Mouse (Mus musculus): ENCODE data around the gene Rbp3.

Gene Rbp3

DNA sequence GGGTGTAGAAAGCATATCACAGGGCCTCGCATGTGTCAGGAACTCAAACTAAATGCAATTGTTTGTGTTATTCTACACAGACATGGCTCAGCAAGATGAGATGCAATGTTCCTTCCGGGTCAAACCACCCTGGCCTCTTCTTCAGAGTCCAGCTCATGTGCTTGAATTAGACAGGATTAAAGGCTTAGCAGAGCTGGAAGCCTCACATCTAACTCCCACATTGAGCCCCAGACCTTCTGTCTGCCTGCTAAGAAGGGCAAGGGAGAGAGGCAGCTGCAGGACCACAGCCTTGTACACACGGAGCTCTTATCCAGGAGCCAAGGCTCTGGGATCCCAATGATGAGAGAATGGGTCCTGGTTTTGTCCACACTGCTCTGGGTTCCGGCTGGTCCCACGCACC, at the start of gene Rbp3:
Rbp3 (plus strand) TSS at position 243 of the 400 bp plus-strand sequence.
- no peak for DNase-seq (ENCODE audit: low read depth, low spot score)
- H3K36me3 ChIP-seq (ENCODE audit: control insufficient read depth, insufficient read depth, low read length, poor library complexity, severe bottlenecking), result no peaks in the 10 kb centered on the region
- no peaks in the 10 kb centered on the region for H3K27me3 ChIP-seq (ENCODE audit: control insufficient read depth, insufficient read depth, low read length, poor library complexity, severe bottlenecking)

DNA sequence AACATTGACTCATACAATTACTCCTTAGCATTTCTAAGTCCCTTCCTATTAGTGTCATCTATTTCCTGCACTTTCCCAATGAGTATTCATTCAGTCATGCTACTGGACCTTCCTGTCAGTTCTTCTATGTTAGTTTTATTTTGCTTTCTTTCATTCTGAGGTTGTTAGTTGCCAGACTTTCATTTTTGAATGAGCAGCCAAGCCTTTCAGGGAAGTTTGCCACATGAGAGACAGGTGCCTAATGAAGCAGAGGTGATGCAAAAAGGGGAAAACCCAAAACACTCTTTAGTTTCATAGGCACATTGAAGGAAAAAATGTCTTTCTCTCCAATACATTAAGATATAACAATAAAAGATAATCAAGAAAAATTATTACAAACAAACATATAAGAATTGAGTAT, 49.0 kb upstream of the Rbp3 start:
- Histone ChIP-seq H3K27me3 (ENCODE audit: control insufficient read depth, insufficient read depth, low read length, poor library complexity, severe bottlenecking) (no peaks in the 10 kb centered on the region), H3K36me3 (ENCODE audit: control insufficient read depth, insufficient read depth, low read length, poor library complexity, severe bottlenecking) (no peaks in the 10 kb centered on the region)
- no peak for DNase-seq (ENCODE audit: low read depth, low spot score)

DNA sequence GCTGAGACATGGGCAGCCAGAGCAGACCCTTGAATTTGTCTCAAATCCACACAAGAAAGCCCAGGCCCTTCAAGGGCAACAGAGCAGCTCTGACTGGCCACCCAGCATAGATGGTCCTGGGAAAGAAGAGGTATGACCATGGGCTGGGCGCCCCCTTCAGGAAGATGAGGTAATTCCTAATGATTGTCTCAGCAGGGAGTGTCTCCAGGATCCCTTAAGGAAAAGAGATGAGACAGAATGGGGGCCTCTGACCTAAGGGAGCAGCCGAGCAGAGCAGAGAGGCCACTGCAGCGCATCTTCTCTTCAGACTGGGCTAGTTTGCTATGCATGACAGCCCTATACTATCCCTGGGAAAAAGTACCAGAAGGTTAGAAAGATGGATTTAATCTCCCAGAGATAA, 40.1 kb upstream of the Rbp3 start:
- Histone ChIP-seq H3K36me3 (ENCODE audit: control insufficient read depth, insufficient read depth, low read length, poor library complexity, severe bottlenecking) (no peaks in the 10 kb centered on the region), H3K27me3 (ENCODE audit: control insufficient read depth, insufficient read depth, low read length, poor library complexity, severe bottlenecking) (no peaks in the 10 kb centered on the region)
- DNase-seq (ENCODE audit: low read depth, low spot score), result no peak

DNA sequence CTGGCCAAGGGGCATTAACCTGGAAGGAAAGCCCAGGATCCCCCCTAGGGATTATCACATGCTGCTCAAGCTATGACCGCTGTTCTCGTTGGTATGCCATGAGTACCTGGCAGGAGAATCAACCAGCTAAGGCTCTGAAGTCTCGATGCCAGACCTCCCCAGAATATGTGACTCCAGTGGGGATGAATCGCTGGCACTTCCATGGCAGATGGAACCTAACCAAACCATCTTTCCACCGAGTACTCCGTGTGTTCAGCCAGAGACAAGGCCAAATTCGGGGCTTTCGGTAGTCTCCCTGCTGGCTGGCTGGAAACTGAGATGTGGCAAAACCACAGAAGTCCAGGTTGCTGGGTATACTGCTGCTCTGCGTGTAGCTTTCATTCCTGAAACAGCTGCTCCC, 39.6 kb upstream of the Rbp3 start:
- no peaks in the 10 kb centered on the region for H3K27me3 ChIP-seq (ENCODE audit: control insufficient read depth, insufficient read depth, low read length, poor library complexity, severe bottlenecking)
- DNase-seq (ENCODE audit: low read depth, low spot score), result no peak

DNA sequence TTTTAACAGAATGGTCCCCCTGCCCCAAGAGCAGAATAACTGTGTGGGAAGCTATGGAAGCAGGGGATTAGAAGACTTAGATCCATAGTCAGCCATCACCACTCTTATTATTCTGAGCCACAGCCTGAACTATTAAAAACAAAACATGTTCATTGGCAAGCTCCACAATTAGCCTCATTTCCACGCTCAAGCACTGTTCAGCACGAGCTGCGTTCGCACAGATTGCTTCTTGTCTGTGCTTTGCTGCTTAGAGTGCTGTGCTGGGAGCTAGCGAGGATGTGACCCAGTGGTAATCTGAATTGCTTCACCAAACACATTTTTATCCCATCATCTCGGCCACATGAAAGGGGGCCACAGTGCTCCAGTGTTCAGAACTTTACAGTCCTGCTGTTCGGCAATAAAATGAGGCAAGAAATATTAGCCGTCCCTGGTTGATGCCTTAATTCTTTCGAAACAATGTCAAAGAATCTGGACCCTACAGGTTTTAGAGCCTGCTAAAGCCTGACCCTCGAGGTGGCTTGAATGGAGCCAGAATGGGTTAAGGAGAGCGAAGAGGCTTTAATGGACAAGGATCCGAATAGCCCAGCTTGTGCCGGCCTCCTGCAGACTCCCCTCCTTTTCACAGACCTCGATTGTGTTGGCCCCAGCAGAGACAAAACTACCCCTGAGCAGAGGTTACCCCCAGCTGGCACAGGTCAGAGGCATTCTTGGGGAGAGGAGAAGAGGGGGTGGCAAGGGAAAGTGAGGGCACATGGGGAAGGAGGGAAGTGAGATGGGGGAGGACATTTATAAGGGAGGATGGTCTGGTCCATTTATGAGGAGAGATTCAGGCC, 32.9 kb upstream of the Rbp3 start:
- Histone ChIP-seq H3K27me3 (ENCODE audit: control insufficient read depth, insufficient read depth, low read length, poor library complexity, severe bottlenecking) (0 out of 2 replicates have a peak, but pooled peaks cover 2% of the 10 kb centered on the region), H3K36me3 (ENCODE audit: control insufficient read depth, insufficient read depth, low read length, poor library complexity, severe bottlenecking) (no peaks in the 10 kb centered on the region)
- DNase-seq (ENCODE audit: low read depth, low spot score), result no peak

More for the DNA sequence above, 39.6 kb upstream of the Rbp3 start:
- H3K36me3 ChIP-seq (ENCODE audit: control insufficient read depth, insufficient read depth, low read length, poor library complexity, severe bottlenecking), result no peaks in the 10 kb centered on the region

DNA sequence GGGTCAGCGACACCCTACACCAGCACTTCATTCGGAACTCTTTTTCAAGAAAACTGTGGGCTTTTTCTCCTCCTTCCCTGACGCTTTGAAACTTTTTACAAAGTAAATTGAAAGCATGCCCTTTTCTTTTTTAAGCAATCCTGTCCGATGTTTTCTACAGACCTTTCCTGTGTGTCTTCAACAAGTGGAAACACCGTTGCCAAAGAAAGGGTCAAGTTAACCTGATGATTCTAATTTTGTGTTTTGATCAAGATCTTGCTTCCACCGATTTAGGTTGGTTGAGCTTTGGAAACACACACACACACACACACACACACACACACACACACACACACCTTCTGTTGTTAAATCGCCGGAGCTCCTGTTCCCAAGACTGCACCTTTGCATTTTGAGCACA, 31.0 kb upstream of the Rbp3 start:
- Histone ChIP-seq H3K36me3 (ENCODE audit: control insufficient read depth, insufficient read depth, low read length, poor library complexity, severe bottlenecking) (no peaks in the 10 kb centered on the region), H3K27me3 (ENCODE audit: control insufficient read depth, insufficient read depth, low read length, poor library complexity, severe bottlenecking) (0 out of 2 replicates have a peak, but pooled peaks cover 2% of the 10 kb centered on the region)
- DNase-seq (ENCODE audit: low read depth, low spot score), result no peak

DNA sequence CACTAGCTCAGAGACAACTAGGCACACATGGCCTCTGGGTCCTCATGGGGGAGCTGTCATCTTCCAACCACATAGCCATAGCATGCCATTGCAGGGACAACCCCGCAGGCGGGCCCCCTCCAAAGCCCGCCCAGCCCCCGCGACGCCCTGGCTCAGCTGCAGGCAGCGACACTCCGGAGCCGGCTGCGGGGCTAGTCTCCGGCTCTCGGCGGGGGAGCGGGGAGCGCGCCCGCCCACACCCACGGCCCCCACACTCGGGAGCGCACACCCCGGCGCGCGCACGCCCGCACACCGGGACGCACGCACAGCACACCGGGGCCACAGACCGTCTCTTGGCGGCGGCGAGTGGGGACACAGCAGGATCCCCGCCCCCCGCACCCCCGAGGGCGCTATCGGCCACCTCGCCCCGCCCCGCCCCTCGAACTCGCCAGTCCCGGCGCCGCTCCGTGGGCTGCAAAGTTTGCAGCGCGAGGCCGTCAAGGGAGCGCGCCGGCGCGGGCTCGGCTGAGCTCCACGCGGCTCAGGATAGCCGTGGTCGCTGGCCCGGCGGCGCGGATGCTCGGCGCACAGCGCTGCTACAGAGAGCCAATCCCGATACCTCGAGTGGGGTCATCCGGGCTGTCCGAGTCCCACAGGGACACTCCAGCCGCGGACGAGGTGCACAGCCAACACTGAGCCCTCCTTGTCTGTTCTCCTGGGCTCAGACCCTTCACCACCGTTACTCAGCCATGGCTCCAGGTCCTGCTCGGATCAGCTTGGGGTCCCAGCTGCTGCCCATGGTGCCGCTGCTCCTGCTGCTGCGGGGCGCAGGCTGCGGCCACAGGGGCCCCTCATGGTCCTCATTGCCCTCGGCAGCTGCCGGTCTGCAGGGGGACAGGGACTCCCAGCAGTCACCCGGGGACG, 30.4 kb upstream of the Rbp3 start, which contains the start of gene Gdf10:
Gdf10 (plus strand) TSS at position 420 of the 903 bp plus-strand sequence.
- no peak for DNase-seq (ENCODE audit: low read depth, low spot score)
- Histone ChIP-seq H3K36me3 (ENCODE audit: control insufficient read depth, insufficient read depth, low read length, poor library complexity, severe bottlenecking) (no peaks in the 10 kb centered on the region), H3K27me3 (ENCODE audit: control insufficient read depth, insufficient read depth, low read length, poor library complexity, severe bottlenecking) (0 out of 2 replicates have a peak, but pooled peaks cover 2% of the 10 kb centered on the region)

DNA sequence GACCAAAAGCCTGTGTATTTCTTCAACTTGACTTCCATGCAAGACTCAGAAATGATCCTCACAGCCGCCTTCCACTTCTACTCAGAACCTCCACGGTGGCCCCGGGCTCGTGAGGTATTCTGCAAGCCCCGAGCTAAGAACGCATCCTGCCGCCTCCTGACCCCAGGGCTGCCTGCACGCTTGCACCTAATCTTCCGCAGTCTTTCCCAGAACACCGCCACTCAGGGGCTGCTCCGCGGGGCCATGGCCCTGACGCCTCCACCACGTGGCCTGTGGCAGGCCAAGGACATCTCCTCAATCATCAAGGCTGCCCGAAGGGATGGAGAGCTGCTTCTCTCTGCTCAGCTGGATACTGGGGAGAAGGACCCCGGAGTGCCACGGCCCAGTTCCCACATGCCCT, 21.9 kb upstream of the Rbp3 start:
- DNase-seq (ENCODE audit: low read depth, low spot score), result no peak
- H3K27me3 ChIP-seq (ENCODE audit: control insufficient read depth, insufficient read depth, low read length, poor library complexity, severe bottlenecking), result no peaks in the 10 kb centered on the region
- H3K36me3 ChIP-seq (ENCODE audit: control insufficient read depth, insufficient read depth, low read length, poor library complexity, severe bottlenecking), result no peaks in the 10 kb centered on the region

DNA sequence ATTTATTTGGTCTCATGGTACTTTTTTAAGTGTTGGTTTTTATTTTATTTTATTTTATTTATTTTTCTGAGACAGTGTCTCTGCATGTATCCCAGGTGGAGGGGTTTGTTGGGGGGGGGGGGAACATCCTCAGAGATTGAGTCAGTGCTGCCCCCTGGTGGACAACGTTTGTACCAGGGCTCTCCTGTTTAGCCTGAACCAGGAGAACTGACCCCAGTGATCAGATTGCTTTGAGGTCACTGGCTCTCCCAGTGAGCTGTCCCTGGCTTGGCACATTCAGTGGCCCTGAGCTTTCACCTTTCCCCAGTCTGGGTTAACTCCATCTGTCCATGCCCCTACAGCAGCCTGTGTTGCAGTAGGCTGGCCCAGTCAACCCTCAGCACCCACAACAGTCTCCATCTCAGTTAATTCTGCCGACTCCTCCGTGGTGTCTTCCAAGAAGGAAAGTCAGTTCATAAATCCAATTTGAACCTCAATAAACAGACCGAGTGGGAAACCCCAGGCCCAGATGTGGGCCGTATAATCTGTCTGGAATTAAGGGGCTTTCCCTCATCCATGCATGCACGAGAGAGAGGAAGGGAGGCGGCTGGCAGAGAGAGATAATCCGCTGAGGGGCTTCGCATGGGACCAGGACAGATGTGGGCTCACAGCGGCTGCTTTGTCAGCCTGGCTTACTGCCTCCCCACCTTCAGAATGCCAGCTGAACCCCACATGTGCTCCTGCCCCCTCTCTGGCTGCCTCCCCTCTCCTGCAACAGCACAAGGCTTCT, 20.7 kb upstream of the Rbp3 start:
- Histone ChIP-seq H3K27me3 (ENCODE audit: control insufficient read depth, insufficient read depth, low read length, poor library complexity, severe bottlenecking) (no peaks in the 10 kb centered on the region), H3K36me3 (ENCODE audit: control insufficient read depth, insufficient read depth, low read length, poor library complexity, severe bottlenecking) (no peaks in the 10 kb centered on the region)
- no peak for DNase-seq (ENCODE audit: low read depth, low spot score)

DNA sequence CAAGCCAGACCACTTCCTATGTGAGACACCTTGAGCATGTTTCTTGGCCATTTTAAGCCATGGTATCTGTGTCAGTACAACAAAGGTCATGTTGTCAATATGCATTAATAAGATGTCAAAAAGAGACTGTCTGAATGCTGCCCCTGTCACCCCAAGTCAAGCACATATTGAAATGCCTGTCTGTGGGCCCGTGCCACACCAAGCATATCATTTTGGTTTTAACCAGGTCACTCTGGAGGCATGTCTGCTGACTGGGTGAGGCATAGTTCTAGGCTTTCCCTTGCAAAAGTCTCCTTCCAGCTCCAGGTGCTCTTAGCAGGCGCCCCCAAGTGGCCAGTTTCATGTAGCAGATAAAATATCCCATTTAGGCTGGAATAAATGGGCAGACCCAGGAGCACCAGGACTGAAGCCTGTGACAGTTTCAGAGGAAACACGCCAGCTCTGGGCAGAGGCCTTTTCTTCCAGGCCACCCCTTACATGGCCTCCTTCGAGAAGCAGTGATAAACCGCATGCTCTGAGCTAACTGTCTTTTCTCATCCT, 20.0 kb upstream of the Rbp3 start:
- no peaks in the 10 kb centered on the region for H3K36me3 ChIP-seq (ENCODE audit: control insufficient read depth, insufficient read depth, low read length, poor library complexity, severe bottlenecking)
- DNase-seq (ENCODE audit: low read depth, low spot score), result no peak
- no peaks in the 10 kb centered on the region for H3K27me3 ChIP-seq (ENCODE audit: control insufficient read depth, insufficient read depth, low read length, poor library complexity, severe bottlenecking)

DNA sequence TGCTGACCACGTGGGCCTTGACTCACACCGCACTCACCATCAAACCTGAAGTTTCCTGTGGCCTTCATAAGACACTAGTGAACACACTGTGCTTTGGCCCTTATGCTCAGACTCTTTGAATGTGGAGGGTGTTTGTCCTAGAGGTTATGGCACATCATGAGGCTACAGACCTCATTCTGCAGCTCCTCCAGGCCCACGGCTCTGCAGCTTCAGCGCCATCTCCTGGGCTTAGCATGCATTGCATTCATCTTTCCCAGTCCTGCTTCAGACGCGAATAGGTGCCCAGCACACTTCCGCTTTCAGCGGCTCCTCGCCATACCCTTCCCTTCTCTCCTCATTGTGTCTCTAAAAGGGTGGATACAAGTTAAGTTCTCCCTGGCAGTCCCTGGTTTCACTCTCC, 14.7 kb upstream of the Rbp3 start:
- DNase-seq (ENCODE audit: low read depth, low spot score), result no peak
- no peaks in the 10 kb centered on the region for H3K36me3 ChIP-seq (ENCODE audit: control insufficient read depth, insufficient read depth, low read length, poor library complexity, severe bottlenecking)
- H3K27me3 ChIP-seq (ENCODE audit: control insufficient read depth, insufficient read depth, low read length, poor library complexity, severe bottlenecking), result no peaks in the 10 kb centered on the region

DNA sequence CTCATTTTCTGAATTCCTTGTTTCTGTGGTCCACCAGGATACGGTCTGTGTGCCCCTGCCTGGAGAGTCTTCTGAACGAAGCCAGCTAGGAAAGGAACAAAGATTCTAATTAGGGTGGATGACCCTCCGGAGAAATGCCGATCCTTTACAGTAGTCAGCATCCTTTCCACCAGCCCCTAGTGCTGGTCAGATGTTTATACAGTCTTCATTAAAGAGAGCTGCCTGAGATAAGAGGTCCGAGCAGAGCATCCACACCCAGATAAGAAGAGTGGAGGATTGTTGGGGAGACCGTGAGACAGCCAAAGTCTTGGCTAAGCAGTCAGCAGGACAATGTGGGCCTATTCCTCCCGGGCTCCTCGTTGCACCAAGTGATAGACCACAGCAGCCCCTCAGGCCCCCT, 13.1 kb upstream of the Rbp3 start, which contains the start of gene Gdf2:
Gdf2 (plus strand) TSS at position 301 of the 400 bp plus-strand sequence.
- Histone ChIP-seq H3K27me3 (ENCODE audit: control insufficient read depth, insufficient read depth, low read length, poor library complexity, severe bottlenecking) (no peaks in the 10 kb centered on the region), H3K36me3 (ENCODE audit: control insufficient read depth, insufficient read depth, low read length, poor library complexity, severe bottlenecking) (no peaks in the 10 kb centered on the region)
- DNase-seq (ENCODE audit: low read depth, low spot score), result no peak

DNA sequence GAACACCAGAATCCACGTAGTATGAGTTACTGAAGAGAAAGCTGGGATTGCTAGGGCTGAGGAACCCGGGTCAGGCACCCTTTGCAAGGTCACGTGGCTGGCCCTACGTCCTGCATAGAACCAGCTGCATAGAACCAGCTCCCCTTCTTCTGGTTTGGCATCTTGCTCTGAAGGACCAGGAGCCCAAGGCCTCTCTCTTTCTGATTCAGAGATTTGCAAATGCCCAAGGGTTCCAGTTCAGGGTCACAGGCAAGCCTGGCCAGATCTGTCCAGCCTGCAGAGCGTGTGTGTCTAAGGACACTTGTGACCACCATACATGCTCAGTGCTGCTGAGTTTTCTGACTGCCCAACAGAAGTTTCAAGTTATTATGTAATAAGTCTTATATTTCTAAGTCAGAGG, 11.6 kb upstream of the Rbp3 start:
- Histone ChIP-seq H3K27me3 (ENCODE audit: control insufficient read depth, insufficient read depth, low read length, poor library complexity, severe bottlenecking) (no peaks in the 10 kb centered on the region), H3K36me3 (ENCODE audit: control insufficient read depth, insufficient read depth, low read length, poor library complexity, severe bottlenecking) (no peaks in the 10 kb centered on the region)
- no peak for DNase-seq (ENCODE audit: low read depth, low spot score)

DNA sequence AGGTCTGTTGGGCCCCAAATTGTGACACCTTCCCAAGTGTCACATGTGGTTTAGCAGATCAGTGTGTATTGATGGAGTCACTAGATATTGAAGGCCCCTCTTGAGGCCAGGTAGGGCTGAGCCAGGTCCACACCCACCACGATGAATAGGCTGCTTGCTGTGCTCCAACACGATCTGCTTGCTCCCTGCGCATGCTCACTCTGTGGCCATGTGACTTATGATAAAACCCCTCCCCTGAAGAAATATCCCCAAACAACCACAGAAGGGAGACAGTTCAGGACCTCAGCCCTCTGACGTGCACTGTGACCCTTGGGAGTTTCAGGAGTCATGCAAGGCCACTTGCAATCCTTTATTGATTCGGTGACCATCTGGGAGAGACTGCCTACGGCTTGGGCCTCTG, 7.7 kb upstream of the Rbp3 start:
- H3K27me3 ChIP-seq (ENCODE audit: control insufficient read depth, insufficient read depth, low read length, poor library complexity, severe bottlenecking), result no peaks in the 10 kb centered on the region
- no peak for DNase-seq (ENCODE audit: low read depth, low spot score)
- no peaks in the 10 kb centered on the region for H3K36me3 ChIP-seq (ENCODE audit: control insufficient read depth, insufficient read depth, low read length, poor library complexity, severe bottlenecking)

Data from splenic B cell, adult 2 months (primary cell).